Mouse (Mus musculus) mouse embryonic stem cell (cell line): ENCODE results near the gene Cav3.

ENCODE experiments used
- in situ Hi-C, 2 experiments: fragments of 300-500 bp; cut with MboI; formaldehyde crosslinking; loops; 1 replicate in 1 of 2; 3 replicates in 1 of 2; pipeline ENCODE4 v1.14.3; 2019 to 2020; ENCODE audit warnings: low sequenced_read_pairs in 2 of 2, low pct_unique_long_range_greater_than_20kb in 1 of 2, mixed read lengths in 1 of 2; ENCODE audit not compliant: unreplicated experiment in 1 of 2

Cav3 gene

DNA sequence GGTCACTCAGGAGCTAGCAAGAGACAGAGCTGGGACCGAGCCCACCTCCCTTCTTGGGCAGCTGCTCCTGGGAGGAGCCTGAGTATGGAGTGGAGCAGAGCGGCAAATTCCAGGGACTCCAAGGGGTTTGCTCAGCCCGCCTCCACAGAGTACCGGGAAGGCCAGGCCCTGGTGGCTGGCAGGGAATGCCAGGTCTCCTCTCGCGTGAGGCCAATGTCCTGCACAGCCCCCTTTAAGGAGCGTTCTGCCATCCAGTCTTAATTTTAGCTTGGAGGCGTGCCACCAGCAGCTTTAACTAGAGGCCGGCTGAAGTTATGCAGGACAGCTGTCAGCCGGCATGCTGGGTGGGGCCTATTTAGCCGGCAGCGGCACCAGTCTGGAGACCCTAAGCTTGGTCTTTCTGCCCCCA is at the start of gene Cav3:
TSS of gene Cav3 (plus strand) at position 165 of the 409 bp plus-strand sequence.
- in situ Hi-C loops = no loop called here

DNA sequence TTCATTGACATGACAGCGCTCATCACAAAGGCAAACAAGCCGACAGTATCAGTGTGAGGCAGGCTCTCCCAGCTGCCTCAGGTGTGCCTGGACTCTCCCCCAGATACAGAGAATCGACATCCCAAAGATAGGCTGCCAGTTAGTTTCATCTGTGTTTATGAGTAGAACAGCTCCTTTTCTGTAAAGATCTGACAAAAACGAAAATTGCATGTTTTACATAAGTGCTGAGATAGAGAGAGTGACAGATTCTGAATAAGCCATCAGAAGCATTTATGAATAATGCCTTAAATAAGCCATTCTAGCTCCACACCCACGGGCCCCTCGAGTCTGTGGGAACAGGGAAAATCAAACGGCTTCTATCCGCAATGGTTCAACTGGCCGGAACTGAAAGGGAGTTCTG is 40.0 kb upstream of the Cav3 start:
- in situ Hi-C loops = no loop called here

DNA sequence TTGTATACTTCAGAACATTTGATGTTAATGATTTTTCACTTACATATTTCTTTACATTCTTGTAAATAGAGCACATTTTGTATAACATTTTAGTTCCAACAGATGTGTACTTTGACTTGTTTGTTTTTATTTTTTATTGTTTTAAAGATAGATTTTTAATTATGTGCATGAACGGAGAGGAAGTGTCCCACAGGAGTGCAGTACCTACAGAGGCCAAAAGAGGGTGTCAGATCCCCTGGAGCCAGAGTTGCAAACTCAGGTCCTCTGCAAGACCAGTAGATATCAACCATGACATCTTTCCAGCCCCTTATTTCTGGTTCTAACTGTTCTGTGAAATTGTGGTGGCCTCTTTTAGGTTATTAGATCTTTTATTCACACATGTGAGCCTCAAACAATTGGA is 38.4 kb upstream of the Cav3 start:
- in situ Hi-C loops = no loop called here

- in situ Hi-C loops = no loop called here
Measured at GRCm38 (mm10) chr6:112423746-112424501, 35.4 kb upstream of the Cav3 start.

DNA sequence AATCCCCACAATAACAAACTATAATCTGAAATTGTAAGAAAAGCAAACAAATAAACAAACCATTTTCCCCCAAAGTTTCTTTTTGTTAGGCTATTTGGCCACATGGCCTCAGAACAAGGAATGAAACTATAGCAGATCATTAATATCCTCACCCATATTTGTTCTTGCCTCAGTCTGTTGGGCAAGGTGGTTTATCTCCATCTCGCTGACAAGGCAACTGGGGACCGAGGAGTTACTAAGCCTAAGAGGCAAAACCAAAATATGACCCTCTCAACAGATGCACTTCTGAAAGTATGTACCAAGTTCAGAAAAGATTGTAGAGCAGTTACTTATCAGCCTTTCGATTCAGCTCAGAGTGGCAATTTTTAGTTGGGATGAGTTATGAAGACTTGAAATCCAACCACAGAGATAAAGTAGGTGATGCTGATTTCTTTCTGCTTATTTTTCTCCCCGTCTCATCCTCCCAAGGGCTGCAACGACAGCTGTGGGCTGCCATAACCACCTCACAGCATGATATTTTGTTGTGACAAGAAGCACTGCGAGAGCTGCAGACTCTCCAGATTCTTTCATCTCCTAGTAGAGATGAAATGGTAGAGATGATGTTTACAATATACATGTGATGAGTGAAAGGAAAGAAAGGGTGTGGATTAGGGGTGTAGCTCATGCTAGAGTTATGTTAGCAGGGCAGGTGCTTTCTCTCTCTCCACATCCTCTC is 33.1 kb upstream of the Cav3 start:
- in situ Hi-C loops = no loop called here

DNA sequence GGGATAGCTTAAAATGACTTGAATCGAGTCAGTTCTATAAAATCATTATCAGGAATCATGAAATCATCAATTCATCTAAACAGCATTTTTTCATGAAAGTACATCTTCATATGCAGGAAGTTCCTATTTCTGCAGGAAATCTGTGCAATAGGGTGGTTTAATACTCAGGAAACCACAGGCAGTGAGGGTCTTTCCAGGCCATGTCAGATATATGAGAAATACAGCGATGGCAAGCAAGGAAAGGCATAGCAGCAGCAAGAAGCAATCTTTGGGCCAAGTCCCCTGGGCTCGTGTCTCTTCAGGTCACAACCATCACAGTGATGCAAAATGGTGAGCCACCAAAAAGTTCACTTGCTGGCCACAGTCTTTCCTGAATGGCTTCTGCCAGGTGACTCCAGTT is 13.6 kb upstream of the Cav3 start:
- in situ Hi-C loops = no loop called here

DNA sequence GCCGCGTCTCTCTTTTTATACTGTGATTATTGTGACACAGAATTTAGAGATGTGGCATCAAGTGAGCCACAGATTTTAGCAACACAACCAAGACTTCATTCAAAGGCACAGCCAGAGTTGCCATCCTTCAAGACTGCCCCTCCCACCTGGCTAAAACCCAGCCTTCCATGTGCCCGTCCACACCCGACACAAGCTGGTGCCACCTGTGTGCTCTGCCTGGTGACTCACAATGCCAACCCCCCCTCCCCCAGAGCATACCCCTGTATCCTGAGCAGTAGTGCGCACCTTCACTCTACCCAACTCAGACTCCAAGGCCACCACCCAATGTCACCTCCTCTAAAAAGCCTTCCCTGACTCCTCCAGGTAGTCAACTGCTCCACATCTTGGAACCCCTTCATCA is 2.2 kb downstream of the Cav3 start:
- in situ Hi-C loops = no loop called here

- in situ Hi-C loops = no loop called here
Measured at GRCm38 (mm10) chr6:112463331-112463730, 4.0 kb downstream of the Cav3 start.

DNA sequence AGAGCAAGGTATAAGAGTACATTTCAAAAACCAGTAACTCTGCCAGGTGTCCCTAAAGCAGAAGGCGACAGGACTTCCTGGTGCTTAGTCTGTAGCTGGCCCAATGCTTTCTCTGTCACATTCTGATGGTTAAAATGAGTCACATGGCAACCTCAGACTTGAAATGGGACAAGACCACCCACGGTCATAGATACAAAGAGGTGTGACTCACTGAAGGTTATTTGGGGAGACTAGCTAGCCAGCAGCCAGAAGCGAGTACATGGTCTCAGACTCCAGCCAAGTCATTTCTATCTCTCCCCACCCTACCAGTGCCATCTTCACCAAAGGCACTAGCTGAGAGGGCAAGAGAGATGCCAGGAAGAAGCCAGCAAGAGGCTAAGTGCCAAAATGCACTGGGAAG is 6.1 kb downstream of the Cav3 start:
- in situ Hi-C loops = no loop called here

DNA sequence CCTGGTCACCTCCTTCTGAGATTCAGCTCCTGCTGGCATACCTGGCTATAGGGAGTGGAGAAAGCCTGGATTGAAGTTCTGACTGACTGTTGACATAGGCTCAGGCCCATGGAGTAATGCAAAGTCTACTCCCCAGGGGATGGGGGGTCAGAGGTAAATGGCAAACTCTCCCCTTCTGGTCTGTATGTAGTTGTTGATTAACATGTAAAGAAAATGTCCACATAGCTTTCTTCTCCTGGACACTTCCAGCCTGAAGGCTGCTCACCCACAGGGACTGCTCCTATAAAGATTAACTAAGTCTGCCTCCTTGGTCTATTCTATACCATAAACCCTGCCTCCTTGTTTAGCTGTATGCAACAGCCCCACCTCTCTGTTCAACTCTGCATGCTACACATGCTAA is 6.7 kb downstream of the Cav3 start:
- in situ Hi-C loops = no loop called here

DNA sequence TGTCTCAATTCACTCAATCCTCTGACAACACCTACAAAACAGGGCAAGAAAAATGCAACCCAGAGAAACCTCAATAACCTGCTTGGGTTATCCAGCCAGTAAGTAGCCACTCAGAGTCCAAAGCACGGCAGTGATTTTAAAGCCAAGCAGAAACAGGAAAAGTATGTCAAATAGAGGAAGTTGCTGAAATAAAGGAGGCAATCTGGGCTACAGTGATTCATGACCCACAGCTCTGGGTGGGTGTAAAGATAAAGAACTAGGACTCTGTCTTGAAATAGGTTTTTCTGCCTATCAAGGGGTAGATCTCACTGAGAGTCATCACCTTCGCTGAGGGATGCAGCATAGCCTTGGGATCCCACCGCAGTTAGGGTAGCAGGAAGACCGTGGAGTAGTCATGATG is 12.3 kb downstream of the Cav3 start:
- in situ Hi-C loops = no loop called here

GRCm38 (mm10) chr6:112479861-112480260 is 20.6 kb downstream of the Cav3 start:
- in situ Hi-C loops = no loop called here

GRCm38 (mm10) chr6:112484316-112484715 is 25.0 kb downstream of the Cav3 start:
- in situ Hi-C loops = no loop called here

GRCm38 (mm10) chr6:112487993-112488392 is 28.7 kb downstream of the Cav3 start:
- in situ Hi-C loops = no loop called here

DNA sequence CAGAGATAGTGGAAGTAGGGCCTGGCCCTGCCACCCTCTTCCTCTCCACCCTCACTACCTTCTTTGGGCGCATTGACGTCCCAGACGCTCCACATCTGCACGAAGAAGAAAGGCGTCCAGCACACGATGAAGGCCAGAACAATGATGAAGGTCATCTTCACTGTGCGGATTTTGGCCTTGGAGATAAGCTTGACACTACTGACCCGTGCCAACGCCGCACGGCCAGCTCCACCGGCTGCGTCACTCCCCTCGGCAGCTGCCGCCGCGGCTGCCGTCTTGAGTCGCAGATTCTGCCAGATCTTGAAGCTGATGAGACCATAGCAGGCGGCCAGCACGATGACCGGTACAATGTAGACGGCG is 29.5 kb downstream of the Cav3 start:
- in situ Hi-C loops = no loop called here

- in situ Hi-C loops = no loop called here
Measured at GRCm38 (mm10) chr6:112489181-112489909, 30.0 kb downstream of the Cav3 start.

GRCm38 (mm10) chr6:112489910-112490559 is 30.7 kb downstream of the Cav3 start, which contains the start of gene Oxtr:
TSS of gene Oxtr (minus strand) at chr6:112489943.
- in situ Hi-C loops = no loop called here

DNA sequence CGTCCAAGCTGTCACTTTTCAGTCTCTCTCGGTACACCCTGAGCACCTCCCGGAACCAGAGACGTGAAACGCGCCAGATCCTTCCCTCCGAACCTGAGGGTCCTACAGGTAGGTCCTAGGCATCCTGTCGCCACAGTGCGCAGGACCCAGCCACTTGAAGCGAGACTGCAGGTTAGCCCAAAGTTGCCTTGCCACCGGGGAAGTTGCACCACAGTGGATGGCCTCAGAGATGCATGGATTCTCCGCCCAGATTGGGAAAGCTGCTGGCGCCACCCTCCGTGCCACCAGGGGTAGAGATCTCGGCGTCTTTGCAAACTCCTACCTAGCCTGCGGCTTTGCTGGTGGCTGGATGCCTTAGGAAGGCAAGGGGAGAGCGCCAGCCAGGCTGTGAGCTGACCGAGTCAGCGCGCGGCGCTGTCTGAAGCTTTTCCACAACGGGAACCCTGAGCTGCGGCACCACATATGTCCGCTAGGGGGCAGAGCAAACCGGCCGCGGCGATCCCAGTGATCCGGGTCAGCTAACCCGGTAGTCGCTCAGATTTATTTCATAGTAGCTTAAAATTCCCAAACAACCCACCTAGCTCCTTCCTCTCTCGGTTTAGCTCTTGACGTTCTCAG is 31.4 kb downstream of the Cav3 start:
- in situ Hi-C loops = no loop called here

DNA sequence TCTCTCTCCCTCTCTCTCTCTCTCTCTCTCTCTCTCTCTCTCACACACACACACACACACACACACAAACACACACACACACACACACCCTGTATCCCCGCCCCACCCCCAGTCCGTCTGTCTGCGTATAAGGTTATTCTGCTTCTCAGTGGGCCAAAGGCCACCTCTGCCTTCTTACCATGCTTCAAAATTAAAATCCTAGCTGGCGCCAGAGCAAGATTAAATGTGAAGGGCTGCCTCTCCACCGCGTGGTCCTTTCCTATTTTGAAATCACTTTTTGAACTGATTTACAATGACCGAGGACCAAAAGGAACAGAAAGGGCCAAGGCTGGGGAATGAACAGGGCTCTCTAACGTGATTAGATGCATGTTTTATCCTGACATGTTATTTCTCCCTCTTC is 32.2 kb downstream of the Cav3 start:
- in situ Hi-C loops = no loop called here
